Mouse (Mus musculus) erythroblast, embryonic 14.5 days (primary cell): ENCODE measurements around the gene Prr15l.

Experiments
- GATA1 ChIP-seq: IDR thresholded peaks from 2 replicates; pipeline ENCODE4 v1.6.1; 2012; ENCODE audit warnings: low read length, inconsistent platforms, mixed read lengths
- TAL1 ChIP-seq: IDR thresholded peaks from 3 replicates; pipeline ENCODE4 v1.6.1; 2012; ENCODE audit warnings: low read length, inconsistent platforms, mixed read lengths

GRCm38 (mm10) chr11:96895886-96896285 is 32.0 kb upstream of the Prr15l start:
- TF ChIP-seq TAL1 (no peak), GATA1 (no peak)
